Mouse (Mus musculus): ENCODE results near the gene Neurl4.

The Neurl4 gene

DNA sequence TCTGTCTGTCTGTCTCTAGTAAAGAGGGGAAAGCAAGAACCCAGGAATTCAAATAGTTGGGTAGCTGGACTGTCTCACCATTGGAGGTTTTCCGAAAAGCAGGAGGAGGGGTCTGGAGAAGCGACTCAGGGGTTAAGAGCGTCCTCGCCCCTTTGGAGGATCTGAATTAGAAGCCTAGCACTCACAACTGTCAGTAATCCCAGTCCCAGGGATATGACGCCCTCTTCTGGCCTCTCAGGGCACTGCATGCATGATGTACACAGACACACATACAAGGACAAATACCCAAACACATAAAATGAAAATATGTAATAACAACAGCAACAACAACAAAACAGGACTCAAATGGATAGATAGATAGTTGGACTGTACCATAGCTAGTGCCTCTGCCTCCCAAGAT lies 59.7 kb downstream of the Neurl4 start:
- no peak for DNase-seq

DNA sequence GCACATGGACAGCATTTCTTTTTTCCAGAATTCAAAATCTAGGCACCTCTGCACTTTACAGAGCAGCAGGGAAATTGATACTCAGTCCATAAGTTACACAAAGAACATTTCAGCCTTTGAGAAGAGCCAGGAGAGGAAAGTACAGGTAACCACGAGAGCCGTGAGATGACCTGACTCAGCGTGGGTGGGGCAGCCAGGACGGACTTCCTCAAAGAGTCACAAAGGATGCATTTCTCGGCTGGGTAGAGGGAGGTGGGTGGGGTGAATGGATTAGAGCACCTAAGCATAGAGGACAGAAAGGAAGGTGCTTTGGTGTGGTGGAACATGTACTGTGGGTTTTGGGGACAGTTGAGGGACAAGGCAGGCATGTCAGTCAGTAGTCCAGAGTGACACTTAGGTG lies 61.0 kb downstream of the Neurl4 start:
- no peak for DNase-seq
